Mouse (Mus musculus) heart, embryonic 15.5 days (tissue): ENCODE measurements around the gene Hist1h2af. TPM values are rescaled to one million over a fixed set of nuclear protein-coding genes. Genes with fewer than 3 reads are reported as not detected.

ENCODE experiments used
- ATAC-seq: fragments of 200-750 bp; cut with Nextera tagmentation; replicated peaks from 2 replicates; pipeline ENCODE4 v1.8.0; 2017; ENCODE audit warnings: low read depth, moderate TSS enrichment; ENCODE audit not compliant: insufficient number of reproducible peaks, insufficient read depth, low FRiP score
- H3K27ac ChIP-seq: fragments of 300-500 bp; sonication (generic); 2 replicates; pipeline ENCODE4 v1.5.1; 2015; ENCODE audit warnings: mild to moderate bottlenecking, inconsistent platforms
- H3K27me3 ChIP-seq: fragments of 300-500 bp; sonication (generic); 2 replicates; pipeline ENCODE4 v1.6.1; 2015; ENCODE audit warnings: inconsistent platforms
- H3K36me3 ChIP-seq: fragments of 300-500 bp; sonication (generic); 2 replicates; pipeline ENCODE4 v1.6.1; 2015; ENCODE audit warnings: mild to moderate bottlenecking, inconsistent platforms
- H3K4me1 ChIP-seq: fragments of 300-500 bp; sonication (generic); replicated peaks from 2 replicates; pipeline ENCODE4 v1.6.1; 2015; ENCODE audit warnings: inconsistent platforms
- H3K4me2 ChIP-seq: fragments of 300-500 bp; sonication (generic); 2 replicates; pipeline ENCODE4 v1.6.1; 2015; ENCODE audit warnings: inconsistent platforms, mild to moderate bottlenecking, moderate library complexity
- H3K4me3 ChIP-seq: fragments of 300-500 bp; sonication (generic); 2 replicates; pipeline ENCODE4 v1.5.1; 2015; ENCODE audit warnings: mild to moderate bottlenecking, inconsistent platforms
- H3K9ac ChIP-seq: fragments of 300-500 bp; sonication (generic); 2 replicates; pipeline ENCODE4 v1.6.1; 2015; ENCODE audit warnings: mild to moderate bottlenecking, inconsistent platforms
- H3K9me3 ChIP-seq: fragments of 300-500 bp; sonication (generic); replicated peaks from 2 replicates; pipeline ENCODE4 v1.6.1; 2016; ENCODE audit warnings: inconsistent platforms
- WGBS: fragments of 180-500 bp; shearing (Covaris S2); methylation state at CpG from one replicate; pipeline ENCODE4 v1.1.7; 2015; ENCODE audit warnings: mixed read lengths; 5-methylcytosine and 5-hydroxymethylcytosine counted together
- polyA plus RNA-seq: library from polyadenylated mRNA; unstranded; fragments of >200 nt; fragmentation: Nextera tagmentation; extraction: Ambion mirVana; gene quantifications from 2 replicates; pipeline ENCODE4 v1.2.1, GENCODE M21; 2015

Gene Hist1h2af
- polyA plus RNA-seq, 1 experiment from 2014 or later, result 2.6 TPM

- Histone ChIP-seq H3K27me3 (no peaks in the 10 kb centered on the region), H3K9me3 (no peaks in the 10 kb centered on the region), H3K36me3 (no peaks in the 10 kb centered on the region), H3K4me1 (peaks cover 3% of the 10 kb centered on the region), H3K27ac (no peak overlapping the region), H3K4me3 (peak overlapping the region; percentile 40), H3K9ac (no peak overlapping the region), H3K4me2 (peak overlapping the region; percentile 87)
- 54% methylated on average over 15 of the region's 15 CpGs for WGBS
- ATAC-seq, result no peak
These were observed 17.7 kb upstream of the Hist1h2af start for GRCm38 (mm10) chr13:23515826-23516620.

DNA sequence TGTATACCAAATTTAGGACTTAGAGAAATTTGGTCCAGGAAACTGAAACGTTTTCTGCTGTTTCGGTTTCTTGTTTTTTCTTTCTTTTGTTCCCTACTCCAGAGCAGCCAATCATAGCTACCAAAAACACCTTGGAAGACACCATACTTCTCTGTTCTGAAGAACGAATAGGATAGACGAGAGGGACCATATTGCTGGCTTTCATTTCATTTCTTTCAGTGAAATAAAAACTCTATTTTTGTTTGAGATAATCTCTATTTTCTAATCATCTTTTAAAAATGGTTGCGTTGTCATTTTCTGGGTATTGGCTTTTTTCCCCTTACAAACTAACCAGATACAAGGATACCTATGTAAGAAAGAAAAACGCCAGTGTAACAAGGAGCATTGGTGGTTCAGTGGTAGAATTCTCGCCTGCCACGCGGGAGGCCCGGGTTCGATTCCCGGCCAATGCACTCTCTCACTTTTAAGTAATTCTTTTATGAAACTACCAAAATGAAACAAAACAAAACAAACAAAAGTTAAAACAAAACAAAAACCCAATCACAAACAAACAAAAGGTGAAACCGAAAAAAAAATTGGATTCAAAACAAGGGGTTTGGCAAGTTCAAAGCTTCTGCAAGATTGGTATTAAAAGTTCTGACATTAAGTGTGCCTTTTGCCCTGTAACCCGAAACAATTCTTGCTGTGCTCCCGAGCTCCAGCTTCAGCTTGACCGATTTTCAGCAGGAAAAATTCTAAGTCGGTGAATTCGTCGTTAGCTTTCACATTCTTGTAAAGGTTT lies 16.7 kb upstream of the Hist1h2af start:
- Histone ChIP-seq H3K36me3 (no peaks in the 10 kb centered on the region), H3K4me2 (peak overlapping the region; percentile 87), H3K27me3 (no peaks in the 10 kb centered on the region), H3K4me3 (peak overlapping the region; percentile 54), H3K4me1 (peaks cover 3% of the 10 kb centered on the region), H3K27ac (peak overlapping the region; percentile 82), H3K9me3 (no peaks in the 10 kb centered on the region), H3K9ac (peak overlapping the region; percentile 41; the same call in 1 of the 2 replicates)
- peak; percentile 56 for ATAC-seq
- WGBS, result 0% methylated on average over 19 of the region's 19 CpGs

- H3K9me3 ChIP-seq, result no peaks in the 10 kb centered on the region
- H3K27me3 ChIP-seq, result no peaks in the 10 kb centered on the region
- peak overlapping the region; percentile 41 for H3K9ac ChIP-seq
- peak overlapping the region; percentile 54 for H3K4me3 ChIP-seq
- H3K4me1 ChIP-seq, result peaks cover 3% of the 10 kb centered on the region
- H3K4me2 ChIP-seq, result peak overlapping the region; percentile 87
- H3K27ac ChIP-seq, result peak overlapping the region; percentile 82
- no peaks in the 10 kb centered on the region for H3K36me3 ChIP-seq
- WGBS, result under 1% methylated on average over 27 of the region's 27 CpGs
- peak; percentile 83 for ATAC-seq
These were observed 16.0 kb upstream of the Hist1h2af start for GRCm38 (mm10) chr13:23517603-23518294.

- Histone ChIP-seq H3K27ac (peak overlapping the region; percentile 82; the same call in 1 of the 2 replicates), H3K4me1 (peaks cover 3% of the 10 kb centered on the region), H3K9me3 (no peaks in the 10 kb centered on the region), H3K4me3 (peak overlapping the region; percentile 54), H3K4me2 (peak overlapping the region; percentile 87), H3K27me3 (no peaks in the 10 kb centered on the region), H3K36me3 (no peaks in the 10 kb centered on the region), H3K9ac (peak overlapping the region; percentile 32; the same call in 1 of the 2 replicates)
- ATAC-seq, result no peak
- WGBS, result under 1% methylated on average over 6 of the region's 6 CpGs
These were observed 15.5 kb upstream of the Hist1h2af start for GRCm38 (mm10) chr13:23518295-23518603.

DNA sequence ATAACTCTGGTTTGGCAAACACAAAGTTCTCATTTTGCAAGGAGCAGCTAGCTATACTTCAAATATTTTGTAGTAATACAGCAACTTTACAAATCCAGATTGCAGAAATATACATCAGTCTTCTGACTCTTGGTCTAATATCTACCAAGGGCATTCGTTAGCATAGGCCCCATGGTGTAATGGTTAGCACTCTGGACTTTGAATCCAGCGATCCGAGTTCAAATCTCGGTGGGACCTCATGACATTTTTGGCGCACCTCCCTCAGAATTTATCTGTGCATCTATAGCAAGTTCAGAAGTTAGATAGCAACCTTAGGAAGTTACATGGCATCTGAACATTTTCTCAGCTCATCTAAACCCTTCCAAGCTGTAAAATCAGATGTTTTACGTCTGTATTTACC lies 14.8 kb upstream of the Hist1h2af start:
- H3K9ac ChIP-seq, result peak overlapping the region; percentile 33
- ATAC-seq, result no peak
- H3K27me3 ChIP-seq, result no peaks in the 10 kb centered on the region
- H3K4me3 ChIP-seq, result peak overlapping the region; percentile 50
- no peaks in the 10 kb centered on the region for H3K36me3 ChIP-seq
- H3K4me1 ChIP-seq, result peaks cover 3% of the 10 kb centered on the region
- no peaks in the 10 kb centered on the region for H3K9me3 ChIP-seq
- peak overlapping the region; percentile 74 for H3K27ac ChIP-seq
- WGBS, result under 1% methylated on average over 6 of the region's 6 CpGs
- H3K4me2 ChIP-seq, result peak overlapping the region; percentile 87

- Histone ChIP-seq H3K4me1 (peaks cover 3% of the 10 kb centered on the region), H3K36me3 (no peaks in the 10 kb centered on the region), H3K27me3 (no peaks in the 10 kb centered on the region), H3K4me2 (peak overlapping the region; percentile 87), H3K4me3 (peak overlapping the region; percentile 50), H3K27ac (peak overlapping the region; percentile 74), H3K9me3 (no peaks in the 10 kb centered on the region), H3K9ac (peak overlapping the region; percentile 33)
- peak; percentile 45; the same call in 1 of the 2 replicates for ATAC-seq
- WGBS, result under 1% methylated on average over 10 of the region's 10 CpGs
These were observed 14.3 kb upstream of the Hist1h2af start for GRCm38 (mm10) chr13:23519416-23519815.

GRCm38 (mm10) chr13:23521703-23522102 lies 12.0 kb upstream of the Hist1h2af start:
- Histone ChIP-seq H3K4me2 (peak overlapping the region; percentile 40), H3K36me3 (no peaks in the 10 kb centered on the region), H3K9ac (0 out of 2 replicates have a peak overlapping the region, but pooled peaks have one; percentile 17), H3K9me3 (no peaks in the 10 kb centered on the region), H3K27me3 (no peaks in the 10 kb centered on the region), H3K27ac (no peak overlapping the region), H3K4me1 (peaks cover 8% of the 10 kb centered on the region), H3K4me3 (no peak overlapping the region)
- WGBS, result 2% methylated on average over 14 of the region's 14 CpGs
- no peak for ATAC-seq

- H3K9me3 ChIP-seq, result no peaks in the 10 kb centered on the region
- ATAC-seq, result no peak
- H3K4me3 ChIP-seq, result no peak overlapping the region
- H3K27me3 ChIP-seq, result no peaks in the 10 kb centered on the region
- no peak overlapping the region for H3K9ac ChIP-seq
- no peak overlapping the region for H3K27ac ChIP-seq
- peaks cover 20% of the 10 kb centered on the region for H3K4me1 ChIP-seq
- no peaks in the 10 kb centered on the region for H3K36me3 ChIP-seq
- H3K4me2 ChIP-seq, result no peak overlapping the region
- 49% methylated on average over 5 of the region's 5 CpGs for WGBS
These were observed 9.7 kb upstream of the Hist1h2af start for GRCm38 (mm10) chr13:23523976-23524375.

- H3K4me3 ChIP-seq, result no peak overlapping the region
- H3K4me2 ChIP-seq, result peak overlapping the region; percentile 10; the same call in 1 of the 2 replicates
- no peaks in the 10 kb centered on the region for H3K36me3 ChIP-seq
- no peak overlapping the region for H3K9ac ChIP-seq
- H3K4me1 ChIP-seq, result peaks cover 22% of the 10 kb centered on the region
- no peak for ATAC-seq
- 10% methylated on average over 5 of the region's 5 CpGs for WGBS
- H3K27me3 ChIP-seq, result no peaks in the 10 kb centered on the region
- H3K9me3 ChIP-seq, result no peaks in the 10 kb centered on the region
- H3K27ac ChIP-seq, result no peak overlapping the region
These were observed 9.1 kb upstream of the Hist1h2af start for GRCm38 (mm10) chr13:23524654-23525053.

- 3% methylated on average over 10 of the region's 10 CpGs for WGBS
- Histone ChIP-seq H3K9ac (peak overlapping the region; percentile 36; the same call in 1 of the 2 replicates), H3K27me3 (no peaks in the 10 kb centered on the region)
These were observed 7.8 kb upstream of the Hist1h2af start for GRCm38 (mm10) chr13:23525901-23526300.

DNA sequence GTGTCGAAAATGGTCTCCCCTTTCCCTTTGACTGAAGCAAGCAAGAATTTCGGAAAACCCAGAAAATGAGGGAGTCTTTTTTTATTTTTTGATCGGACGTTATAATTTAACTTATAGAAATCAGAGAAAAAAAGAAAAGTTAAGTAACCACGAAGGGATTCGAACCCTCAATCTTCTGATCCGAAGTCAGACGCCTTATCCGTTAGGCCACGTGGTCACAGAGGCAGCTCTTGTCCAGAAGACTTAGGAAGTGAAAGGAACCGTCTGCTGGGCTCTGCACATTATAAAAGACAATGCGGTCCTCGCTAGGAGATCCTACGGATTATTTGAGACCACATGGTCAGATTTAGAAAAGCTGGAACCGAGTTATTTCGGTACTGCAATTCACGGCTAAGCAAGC lies 7.4 kb upstream of the Hist1h2af start:
- no peak; the same call in 1 of the 2 replicates for ATAC-seq
- Histone ChIP-seq H3K4me2 (peak overlapping the region; percentile 57), H3K36me3 (no peaks in the 10 kb centered on the region), H3K27ac (peak overlapping the region; percentile 51), H3K4me3 (peak overlapping the region; percentile 48), H3K27me3 (no peaks in the 10 kb centered on the region), H3K4me1 (peaks cover 22% of the 10 kb centered on the region), H3K9me3 (no peaks in the 10 kb centered on the region), H3K9ac (peak overlapping the region; percentile 39)
- WGBS, result under 1% methylated on average over 17 of the region's 17 CpGs

More at GRCm38 (mm10) chr13:23525901-23526300, 7.8 kb upstream of the Hist1h2af start:
- ATAC-seq, result no peak
- Histone ChIP-seq H3K4me2 (peak overlapping the region; percentile 57), H3K27ac (no peak overlapping the region), H3K4me1 (peaks cover 22% of the 10 kb centered on the region), H3K36me3 (no peaks in the 10 kb centered on the region), H3K9me3 (no peaks in the 10 kb centered on the region), H3K4me3 (peak overlapping the region; percentile 48)
